In the genomic region with DNA sequence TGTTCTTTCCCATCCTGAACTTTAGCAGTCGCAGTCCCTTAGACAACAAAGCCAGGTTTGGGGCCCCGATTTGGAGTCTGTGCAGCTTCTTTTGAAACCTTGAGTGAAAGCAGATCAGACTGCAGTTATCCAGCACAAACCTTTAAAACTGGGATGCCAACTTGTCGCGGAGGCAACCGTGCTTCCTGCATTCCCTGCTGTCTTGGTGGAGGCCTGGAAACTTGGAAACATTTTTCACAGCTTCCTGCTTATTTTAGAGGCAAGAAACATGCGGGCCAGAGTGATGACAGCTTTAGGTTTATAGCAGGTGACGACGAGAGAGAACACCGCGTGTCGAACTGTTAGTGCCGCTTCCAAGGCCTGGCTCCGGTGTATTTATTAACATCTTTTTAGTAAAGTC, we compare ENCODE assay signal across 16 mouse cellular contexts.
DNase-seq lines count a peak whose midpoint lies in the region; ATAC-seq and TF ChIP-seq lines count a peak whose summit lies in the region.
"Had no signal": no experiment of that assay in that cellular context is flagged by ENCODE, and none has a peak within 500 bp of the region (broad histone marks: within the 10 kb centered on the region; RNA-seq: fewer than 3 reads in every experiment).

No protein-coding gene starts in this region.

- no peaks in the 10 kb centered on the region for H3K9me3 ChIP-seq in forebrain, embryonic 16.5 days (ENCODE audit: control insufficient read depth, low read length)
- H3K9me3 ChIP-seq in forebrain, embryonic 15.5 days: no peaks in the 10 kb centered on the region
- H3K9me3 ChIP-seq: hindbrain, embryonic 10.5 days; liver, embryonic 12.5 days had no signal

- peaks cover 3% of the 10 kb centered on the region; the same call in 1 of the 2 replicates for H3K4me1 ChIP-seq in forebrain, embryonic 16.5 days (replicated peaks; ENCODE audit: control insufficient read depth, insufficient read depth, low read length)
- H3K4me1 ChIP-seq in forebrain, embryonic 15.5 days: peaks cover 12% of the 10 kb centered on the region
- H3K4me1 ChIP-seq: liver, embryonic 12.5 days had no signal

- H3K9ac ChIP-seq in forebrain, embryonic 16.5 days (replicated peaks; ENCODE audit: low read depth, low read length): no peak overlapping the region
- no peak overlapping the region for H3K9ac ChIP-seq in forebrain, embryonic 15.5 days (replicated peaks)
- H3K9ac ChIP-seq: liver, embryonic 12.5 days had no signal

- H3K4me2 ChIP-seq in forebrain, embryonic 16.5 days (ENCODE audit: low read length): no peak overlapping the region
- H3K4me2 ChIP-seq in forebrain, embryonic 15.5 days (replicated peaks): no peak overlapping the region
- H3K4me2 ChIP-seq: liver, embryonic 12.5 days had no signal

- H3K36me3 ChIP-seq in forebrain, embryonic 16.5 days (ENCODE audit: control insufficient read depth, insufficient read depth): no peaks in the 10 kb centered on the region
- H3K36me3 ChIP-seq in forebrain, embryonic 15.5 days: no peaks in the 10 kb centered on the region
- H3K36me3 ChIP-seq: hindbrain, embryonic 10.5 days; liver, embryonic 12.5 days had no signal

- DNase-seq in layer of hippocampus, adult 2 months (ENCODE audit: low spot score in 2 of 2): peak in 1 of 2 experiments; percentile 19
- no peak for DNase-seq in layer of hippocampus, postnatal 36 days
- DNase-seq in frontal cortex, postnatal 14 days (ENCODE audit: low spot score in 2 of 2): peak; percentile 30 to 36
- DNase-seq in right cerebral cortex, adult 2 months (ENCODE audit: low spot score in 2 of 2): peak; percentile 63 to 67
- DNase-seq in cerebellum, postnatal 25 days: no peak
- DNase-seq in urinary bladder, postnatal 14 days (ENCODE audit: low spot score): no peak
- DNase-seq: adrenal gland, postnatal 14 days; cerebellum, adult 18-20 months; kidney, adult 11 months; midbrain, embryonic 14.5 days; retina, postnatal 1 day had no signal

- H3K27ac ChIP-seq in forebrain, embryonic 16.5 days (ENCODE audit: low read length): no peak overlapping the region
- no peak overlapping the region for H3K27ac ChIP-seq in forebrain, embryonic 15.5 days (replicated peaks)
- peak overlapping the region; percentile 37; the same call in 1 of the 2 replicates for H3K27ac ChIP-seq in layer of hippocampus, adult 2 months
- H3K27ac ChIP-seq: hindbrain, embryonic 10.5 days; liver, embryonic 12.5 days; macrophage had no signal

- no peaks in the 10 kb centered on the region for H3K27me3 ChIP-seq in forebrain, embryonic 16.5 days (replicated peaks; ENCODE audit: control insufficient read depth, insufficient read depth, low read length)
- H3K27me3 ChIP-seq in forebrain, embryonic 15.5 days: no peaks in the 10 kb centered on the region
- H3K27me3 ChIP-seq: liver, embryonic 12.5 days had no signal

- 0 out of 2 replicates have a peak, but pooled peaks have one; percentile 41 for ATAC-seq in forebrain, embryonic 16.5 days
- no peak for ATAC-seq in forebrain, embryonic 15.5 days (replicated peaks)
- ATAC-seq: liver, embryonic 12.5 days had no signal

- H3K4me3 ChIP-seq in forebrain, embryonic 16.5 days (replicated peaks; ENCODE audit: low read length): no peak overlapping the region
- H3K4me3 ChIP-seq in forebrain, embryonic 15.5 days: no peak overlapping the region
- H3K4me3 ChIP-seq in layer of hippocampus, adult 2 months: no peak overlapping the region
- H3K4me3 ChIP-seq: hindbrain, embryonic 10.5 days; liver, embryonic 12.5 days had no signal

- 63% methylated on average over 13 of the region's 13 CpGs for WGBS in forebrain, embryonic 16.5 days
- WGBS in forebrain, embryonic 15.5 days: 70% methylated on average over 13 of the region's 13 CpGs

- TF ChIP-seq CTCF in layer of hippocampus, adult 2 months (conservative IDR thresholded peaks at IDR 0.05): no peak

Comparison
In these comparisons a context has a peak if more than half of its experiments do, and no peak if none do; other contexts are left out.
1. DNase-seq: peak in frontal cortex, postnatal 14 days (2 of 2) and right cerebral cortex, adult 2 months (2 of 2); none in layer of hippocampus, postnatal 36 days (0 of 2), cerebellum, postnatal 25 days (0 of 2) and urinary bladder, postnatal 14 days (single experiment).